Mouse (Mus musculus) brain, adult 10 weeks (tissue): ENCODE measurements around the gene Was. TPM values are rescaled to one million over a fixed set of nuclear protein-coding genes. Genes with fewer than 3 reads are reported as not detected.

Source experiments
- polyA plus RNA-seq: library from polyadenylated mRNA; stranded (reverse); fragments of 350-450 nt; fragmentation: Illumina TruSeq; extraction: RNeasy Lipid Tissue Mini Kit (QIAGEN cat#74804); gene quantifications from one replicate; pipeline ENCODE4 v1.2.3, GENCODE M21; 2015; ENCODE audit warnings: low read depth, low replicate concordance

Was gene
- 1.0 TPM for polyA plus RNA-seq

GRCm38 (mm10) chrX:8090346-8090953 is at the start of gene Was:
Was (minus strand) TSS chrX:8090498.

GRCm38 (mm10) chrX:8132017-8132976 is 42.0 kb upstream of the Was start, which contains the start of gene Wdr13:
Wdr13 (minus strand) TSS chrX:8132892.

GRCm38 (mm10) chrX:8074430-8075014 is 15.8 kb downstream of the Was start, which contains the start of gene Suv39h1:
Suv39h1 (minus strand) TSS chrX:8074760.

Other genes starting within 250 kb of the Was start
- 71.5 TPM for gene Otud5, start 249.1 kb downstream of the Was start, polyA plus RNA-seq
- gene Pim2, start 212.2 kb downstream of the Was start, polyA plus RNA-seq: 47.5 TPM
- 30.6 TPM for gene Slc35a2, start 206.5 kb downstream of the Was start, polyA plus RNA-seq
- 133 TPM for gene Pqbp1, start 191.2 kb downstream of the Was start, polyA plus RNA-seq
- gene Timm17b, start 191.1 kb downstream of the Was start, polyA plus RNA-seq: 29.9 TPM
- gene Gm10491, start 182.7 kb downstream of the Was start, polyA plus RNA-seq: not detected
- gene Gm10490, start 181.0 kb downstream of the Was start, polyA plus RNA-seq: not detected
- 229 TPM for gene Pcsk1n, start 170.7 kb downstream of the Was start, polyA plus RNA-seq
- gene Eras, start 161.9 kb downstream of the Was start, polyA plus RNA-seq: not detected
- gene Hdac6, start 142.6 kb downstream of the Was start, polyA plus RNA-seq: 32.5 TPM
- not detected for gene Gata1, start 112.4 kb downstream of the Was start, polyA plus RNA-seq
- not detected for gene Glod5, start 72.0 kb downstream of the Was start, polyA plus RNA-seq
- gene Suv39h1, start 15.7 kb downstream of the Was start, polyA plus RNA-seq: 23.0 TPM
- gene Wdr13, start 42.4 kb upstream of the Was start, polyA plus RNA-seq: 139 TPM
- 269 TPM for gene Rbm3, start 55.4 kb upstream of the Was start, polyA plus RNA-seq
- gene Tbc1d25, start 85.7 kb upstream of the Was start, polyA plus RNA-seq: 10.9 TPM
- gene Ebp, start 103.0 kb upstream of the Was start, polyA plus RNA-seq: 32.3 TPM
- gene Porcn, start 116.0 kb upstream of the Was start, polyA plus RNA-seq: 59.8 TPM
- 33.8 TPM for gene Ftsj1, start 161.9 kb upstream of the Was start, polyA plus RNA-seq
- 5.4 TPM for gene Slc38a5, start 180.6 kb upstream of the Was start, polyA plus RNA-seq
- not detected for gene Ssxb10, start 236.9 kb upstream of the Was start, polyA plus RNA-seq